20 mouse cellular contexts compared by ENCODE assay signal in genomic region chr11:80585211-80585610, GRCm38 (mm10).
DNase-seq lines count a peak whose midpoint lies in the region; ATAC-seq and TF ChIP-seq lines count a peak whose summit lies in the region.
"Had no signal": no experiment of that assay in that cellular context is flagged by ENCODE, and none has a peak within 500 bp of the region (broad histone marks: within the 10 kb centered on the region; RNA-seq: fewer than 3 reads in every experiment).

No protein-coding gene starts in this region.

- H3K36me3 ChIP-seq in limb, embryonic 13.5 days: no peaks in the 10 kb centered on the region
- H3K36me3 ChIP-seq in midbrain, embryonic 15.5 days (replicated peaks): no peaks in the 10 kb centered on the region
- H3K36me3 ChIP-seq: heart, embryonic 10.5 days; hindbrain, embryonic 15.5 days; intestine, embryonic 15.5 days; liver, embryonic 13.5 days had no signal

- no peak for ATAC-seq in limb, embryonic 13.5 days (ENCODE audit: low FRiP score, low read depth)
- no peak for ATAC-seq in midbrain, embryonic 15.5 days (replicated peaks)
- ATAC-seq: intestine, embryonic 15.5 days had no signal

- DNase-seq in embryo, embryonic 11 days: peak; percentile 34
- DNase-seq in embryo, embryonic 9.5 days (ENCODE audit: extremely low spot score): no peak
- DNase-seq in brain, embryonic 14.5 days (ENCODE audit: low read depth): peak; percentile 46
- no peak for DNase-seq in heart, adult 18-20 months
- no peak for DNase-seq in adrenal gland, adult 8-10 months
- DNase-seq: adrenal gland, postnatal 36 days; cerebellum, adult 11 months; heart, postnatal 4 days; kidney, adult 9 months; kidney, postnatal 14 days; liver, embryonic 13.5 days; lung, adult 2 months; right cerebral cortex, postnatal 14 days; spleen, adult 18-20 months; thymus, postnatal 36 days had no signal

- no peak for TF ChIP-seq POLR2A in brain, embryonic 14.5 days (IDR thresholded peaks at IDR 0.05; ENCODE audit: borderline replicate concordance, extremely low read depth, insufficient read depth, insufficient read length, poor library complexity, severe bottlenecking)

- H3K9me3 ChIP-seq in limb, embryonic 13.5 days: no peaks in the 10 kb centered on the region
- no peaks in the 10 kb centered on the region for H3K9me3 ChIP-seq in midbrain, embryonic 15.5 days
- H3K9me3 ChIP-seq: heart, embryonic 10.5 days; hindbrain, embryonic 15.5 days; intestine, embryonic 15.5 days; liver, embryonic 13.5 days had no signal

- no peak for TF ChIP-seq CTCF in brain, embryonic 14.5 days (IDR thresholded peaks at IDR 0.05; ENCODE audit: borderline replicate concordance, extremely low read depth, insufficient read depth, insufficient read length)

- H3K27ac ChIP-seq in limb, embryonic 13.5 days: 0 out of 2 replicates have a peak overlapping the region, but pooled peaks have one; percentile 7
- peak overlapping the region; percentile 68 for H3K27ac ChIP-seq in midbrain, embryonic 15.5 days
- H3K27ac ChIP-seq: heart, embryonic 10.5 days; hindbrain, embryonic 15.5 days; intestine, embryonic 15.5 days; liver, embryonic 13.5 days had no signal

- peaks cover 19% of the 10 kb centered on the region for H3K4me1 ChIP-seq in limb, embryonic 13.5 days
- peaks cover 13% of the 10 kb centered on the region for H3K4me1 ChIP-seq in midbrain, embryonic 15.5 days
- H3K4me1 ChIP-seq: intestine, embryonic 15.5 days; liver, embryonic 13.5 days had no signal

- peaks cover 3% of the 10 kb centered on the region; the same call in 1 of the 2 replicates for H3K27me3 ChIP-seq in limb, embryonic 13.5 days
- no peaks in the 10 kb centered on the region for H3K27me3 ChIP-seq in midbrain, embryonic 15.5 days (replicated peaks)
- H3K27me3 ChIP-seq: hindbrain, embryonic 15.5 days; intestine, embryonic 15.5 days; liver, embryonic 13.5 days had no signal

- H3K4me2 ChIP-seq in limb, embryonic 13.5 days (replicated peaks): 0 out of 2 replicates have a peak overlapping the region, but pooled peaks have one; percentile 19
- no peak overlapping the region for H3K4me2 ChIP-seq in midbrain, embryonic 15.5 days
- H3K4me2 ChIP-seq: hindbrain, embryonic 15.5 days; intestine, embryonic 15.5 days; liver, embryonic 13.5 days had no signal

- WGBS in limb, embryonic 13.5 days: 20% methylated on average over 11 of the region's 11 CpGs
- 24% methylated on average over 11 of the region's 11 CpGs for WGBS in midbrain, embryonic 15.5 days

- H3K9ac ChIP-seq in limb, embryonic 13.5 days: no peak overlapping the region
- H3K9ac ChIP-seq in midbrain, embryonic 15.5 days: no peak overlapping the region
- H3K9ac ChIP-seq: hindbrain, embryonic 15.5 days; intestine, embryonic 15.5 days; liver, embryonic 13.5 days had no signal

- no peak overlapping the region for H3K4me3 ChIP-seq in limb, embryonic 13.5 days
- no peak overlapping the region for H3K4me3 ChIP-seq in midbrain, embryonic 15.5 days
- H3K4me3 ChIP-seq: heart, embryonic 10.5 days; hindbrain, embryonic 15.5 days; intestine, embryonic 15.5 days; liver, embryonic 13.5 days had no signal

Comparison
In these comparisons a context has a peak if more than half of its experiments do, and no peak if none do; other contexts are left out.
1. DNase-seq: peak in embryo, embryonic 11 days (single experiment) and brain, embryonic 14.5 days (single experiment); none in embryo, embryonic 9.5 days (single experiment), heart, adult 18-20 months (0 of 2) and adrenal gland, adult 8-10 months (single experiment).